Mouse (Mus musculus) MN1 (cell line): ENCODE results near the gene Trim68.
"Not testable (repeated sequence)": the region's sequence is repeated elsewhere in the genome, so short reads cannot be mapped to it uniquely, and the experiment has no call there.

Source experiments
- DNase-seq: peaks from one replicate; pipeline ENCODE4 v3.0.0-alpha.2; 2016; ENCODE audit warnings: low spot score

Gene Trim68

DNA sequence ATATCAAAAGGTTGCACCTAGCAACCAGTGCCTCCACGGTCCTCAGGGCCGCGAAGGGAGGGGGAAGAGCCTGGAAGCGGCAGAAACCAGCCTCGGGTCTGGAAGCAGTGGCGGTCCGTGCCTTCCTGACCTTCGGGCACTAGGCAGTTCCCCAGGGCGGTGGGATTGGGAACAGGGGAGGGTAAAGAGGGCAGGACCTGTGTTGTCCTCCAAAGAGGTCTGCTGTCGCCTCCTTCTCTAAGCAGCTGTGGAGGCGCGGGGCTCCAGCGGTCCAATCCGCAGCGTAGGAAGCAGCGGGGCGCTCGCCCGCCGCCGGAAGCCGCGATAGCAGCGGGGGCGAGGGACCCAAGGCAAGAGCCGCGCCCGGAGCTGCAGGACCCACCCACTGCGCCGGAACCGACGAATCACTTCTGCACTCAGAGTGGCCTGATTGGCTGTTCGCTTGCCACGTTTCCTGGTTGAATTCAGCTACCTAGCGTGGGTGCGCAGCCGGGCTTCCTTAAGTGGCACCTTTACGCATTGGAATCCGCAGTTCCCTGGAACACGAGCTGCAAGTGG is at the start of gene Trim68:
Gene Trim68, minus strand, starts transcription at position 384 of the 558 bp plus-strand sequence.
- peak; percentile 90 for DNase-seq

DNA sequence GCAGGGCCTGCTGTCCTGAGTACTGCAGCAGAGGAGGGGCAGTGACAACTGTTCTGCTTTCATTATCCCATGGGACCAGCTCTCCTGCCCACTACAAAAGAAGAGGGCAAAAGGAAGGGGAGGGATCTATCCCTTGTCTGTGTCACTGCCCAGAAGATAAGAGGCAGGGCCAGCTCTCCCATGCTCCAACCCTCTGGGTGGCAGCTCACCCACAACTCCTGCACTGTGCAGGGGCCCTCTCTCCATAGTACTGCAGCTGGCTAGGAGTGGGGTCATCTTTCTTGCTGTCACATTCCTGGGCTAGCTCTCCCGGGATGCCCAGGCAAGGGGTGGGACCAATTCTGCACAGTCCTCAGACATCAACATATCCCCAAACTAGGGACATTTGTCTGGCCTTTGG is 46.7 kb upstream of the Trim68 start:
- no peak for DNase-seq

DNA sequence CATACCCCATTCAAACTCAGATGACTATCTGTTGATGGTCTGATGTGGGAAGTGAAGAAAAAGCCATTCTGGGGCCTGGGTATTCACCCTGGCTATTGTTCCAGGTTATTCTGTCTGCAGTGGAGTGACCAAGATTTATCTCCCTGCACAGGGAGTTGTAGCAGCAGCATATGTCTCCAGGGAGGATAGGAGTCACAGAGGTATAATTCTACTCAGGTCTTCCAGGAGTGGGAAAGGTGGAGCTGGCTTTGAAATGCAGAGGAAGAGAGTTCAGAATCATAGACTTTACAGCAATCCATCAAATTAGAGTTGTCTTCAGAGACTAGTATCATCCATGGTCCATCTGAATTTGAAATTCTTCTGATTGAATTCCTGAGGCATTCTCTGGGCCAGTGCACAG is 40.3 kb upstream of the Trim68 start, which contains the start of gene Olfr559:
Gene Olfr559, minus strand, starts transcription at position 101 of the 400 bp plus-strand sequence.
- DNase-seq: no peak

DNA sequence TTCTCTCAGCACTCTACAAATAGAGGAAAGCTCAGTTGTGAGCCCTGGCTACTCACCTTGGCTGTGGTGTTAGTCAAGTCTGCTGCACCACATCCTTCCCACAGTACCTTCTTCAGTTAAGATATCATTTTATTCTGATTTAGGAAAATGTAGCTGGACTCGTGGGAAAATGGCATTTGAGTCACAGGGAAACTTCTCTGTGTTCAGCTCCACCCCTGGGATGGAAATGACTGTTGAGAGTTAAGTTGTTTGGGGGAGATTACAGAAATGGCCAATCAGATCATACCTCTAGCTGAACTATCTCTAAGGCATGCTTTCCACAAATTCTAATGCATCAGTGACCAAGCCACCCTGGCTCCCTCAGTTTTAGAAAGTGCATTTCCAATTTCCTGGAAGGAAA is 31.8 kb upstream of the Trim68 start, which contains the start of gene Olfr33:
Gene Olfr33, minus strand, starts transcription at position 101 of the 400 bp plus-strand sequence.
- DNase-seq: no peak

DNA sequence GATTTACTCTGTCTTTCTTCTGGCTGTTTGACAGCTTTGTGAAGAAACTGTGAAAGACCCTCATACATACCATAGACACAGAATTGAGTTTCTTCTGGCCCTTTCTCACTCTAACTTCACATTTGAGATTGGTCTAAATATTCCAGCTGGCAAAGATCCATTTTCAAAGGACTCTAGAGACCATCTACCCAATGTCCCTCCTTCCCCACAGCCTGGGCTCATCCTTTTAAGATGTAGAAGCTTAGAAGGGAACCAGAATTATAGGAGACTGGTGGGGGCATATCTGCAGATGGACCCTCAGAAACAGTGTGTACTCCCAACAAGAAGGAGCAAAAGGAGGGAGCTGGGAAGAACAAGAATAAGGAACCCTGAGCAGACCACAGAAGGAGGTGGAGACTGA is 14.8 kb upstream of the Trim68 start, which contains the start of gene Olfr558:
Gene Olfr558, plus strand, starts transcription at position 301 of the 400 bp plus-strand sequence.
- no peak for DNase-seq

DNA sequence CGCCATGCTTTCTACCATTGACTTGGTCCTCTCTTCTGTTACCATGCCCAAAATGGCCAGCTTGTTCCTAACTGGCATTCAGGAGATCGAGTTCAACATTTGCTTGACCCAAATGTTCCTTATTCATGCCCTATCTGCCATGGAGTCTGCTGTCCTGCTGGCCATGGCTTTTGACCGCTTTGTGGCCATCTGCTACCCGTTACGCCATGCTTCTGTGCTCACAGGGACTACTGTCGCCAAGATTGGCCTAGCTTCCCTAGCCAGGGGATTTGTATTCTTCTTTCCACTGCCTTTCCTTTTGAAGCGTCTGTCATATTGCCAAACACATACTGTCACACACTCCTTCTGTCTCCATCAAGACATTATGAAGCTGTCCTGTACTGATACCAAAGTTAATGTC is 11.3 kb upstream of the Trim68 start:
- DNase-seq: no peak

DNA sequence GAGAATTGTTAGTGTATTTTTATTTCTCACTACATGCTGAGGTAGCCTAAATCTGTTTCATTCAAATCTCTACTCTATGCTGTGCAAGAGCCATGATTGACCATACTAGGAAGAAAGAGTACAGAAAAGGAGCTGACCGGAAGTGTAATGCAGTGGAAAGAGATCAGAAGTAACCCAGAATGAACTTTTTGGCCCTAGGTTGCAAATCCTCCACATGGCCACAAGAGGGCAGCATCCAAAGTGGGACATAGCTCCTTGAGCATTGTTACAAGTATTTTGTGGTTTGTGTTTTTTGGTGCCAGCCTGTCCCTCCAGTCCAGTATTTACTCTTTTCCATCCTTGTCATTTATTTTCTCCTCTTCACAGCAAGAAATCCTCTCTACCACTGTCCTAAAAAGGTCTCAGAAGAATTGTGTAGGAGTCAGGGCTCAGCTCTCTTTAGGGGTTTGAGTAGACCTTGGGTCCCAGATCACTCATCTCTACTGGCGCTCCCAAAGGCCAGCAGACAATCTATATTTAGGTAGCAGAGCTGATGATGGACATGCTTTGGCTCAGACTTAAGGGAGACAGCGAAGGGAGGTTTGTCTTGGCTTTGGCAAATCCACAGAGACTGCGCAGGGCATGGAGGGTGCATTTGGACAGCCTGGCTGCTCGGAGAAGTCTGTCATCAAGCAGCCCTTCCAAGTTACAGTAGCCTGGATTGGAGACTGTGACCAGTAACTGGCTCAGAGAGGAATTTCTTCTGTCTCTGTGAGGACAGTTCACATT is 8.4 kb upstream of the Trim68 start, which contains the start of gene Olfr557:
Gene Olfr557, plus strand, starts transcription at position 553 of the 768 bp plus-strand sequence.
- peak; percentile 62 for DNase-seq

DNA sequence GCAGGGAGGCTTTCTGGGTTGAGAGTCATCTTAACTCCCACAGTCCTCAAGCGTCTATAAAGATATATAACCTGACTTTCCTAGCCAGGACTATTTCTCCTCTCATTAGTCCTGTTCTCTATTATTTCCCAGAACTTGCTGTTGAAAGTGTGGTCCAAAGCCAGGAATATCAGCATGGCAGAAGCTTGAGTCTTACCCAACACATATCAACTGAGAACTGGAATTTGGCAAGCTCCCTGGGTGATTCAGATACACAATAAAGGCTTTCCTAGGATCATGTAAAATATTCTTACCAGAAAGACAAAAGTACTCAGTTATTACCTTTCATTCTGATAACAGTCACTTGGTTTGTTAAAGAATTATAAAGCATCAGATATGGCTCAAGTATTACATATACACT is 5.2 kb downstream of the Trim68 start:
- DNase-seq: no peak

DNA sequence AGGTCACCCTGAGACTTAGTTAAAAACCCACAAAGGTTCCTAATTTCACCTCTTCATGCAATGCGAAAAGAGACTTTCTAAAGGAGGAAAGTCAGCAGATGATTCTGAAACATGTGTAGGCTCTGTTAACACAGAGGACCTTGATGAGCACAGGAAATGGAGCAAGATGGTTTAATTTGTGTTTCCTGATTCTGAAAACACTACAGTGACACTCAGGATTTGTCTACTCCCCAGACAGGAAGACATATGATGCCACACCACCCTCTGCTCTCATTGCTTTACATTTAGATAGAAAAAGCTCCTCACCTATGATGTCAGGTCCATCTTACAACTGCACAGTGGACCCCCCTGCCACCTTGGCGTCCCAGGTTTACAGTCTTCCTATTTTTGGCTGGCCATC is 10.9 kb downstream of the Trim68 start:
- no peak for DNase-seq

DNA sequence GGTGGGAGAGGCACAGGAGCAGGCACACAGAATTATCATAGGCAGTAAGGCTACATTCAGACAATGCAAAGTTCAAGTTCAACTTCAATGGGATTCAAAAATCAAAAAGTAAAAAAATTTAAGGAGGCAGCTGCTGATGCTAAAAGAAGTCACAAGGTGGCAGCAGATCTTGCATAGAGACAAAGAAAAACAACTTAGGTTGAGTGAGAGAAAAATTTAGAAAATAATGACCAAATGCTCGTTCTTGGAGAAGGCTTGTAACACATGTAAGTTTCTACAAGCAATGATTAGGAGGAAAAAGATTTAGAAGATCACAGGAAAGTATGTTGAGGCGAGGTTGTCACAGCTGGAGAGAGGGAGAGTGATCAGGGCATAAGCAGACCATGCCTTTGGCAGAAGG is 21.7 kb downstream of the Trim68 start:
- DNase-seq: peak; percentile 59

DNA sequence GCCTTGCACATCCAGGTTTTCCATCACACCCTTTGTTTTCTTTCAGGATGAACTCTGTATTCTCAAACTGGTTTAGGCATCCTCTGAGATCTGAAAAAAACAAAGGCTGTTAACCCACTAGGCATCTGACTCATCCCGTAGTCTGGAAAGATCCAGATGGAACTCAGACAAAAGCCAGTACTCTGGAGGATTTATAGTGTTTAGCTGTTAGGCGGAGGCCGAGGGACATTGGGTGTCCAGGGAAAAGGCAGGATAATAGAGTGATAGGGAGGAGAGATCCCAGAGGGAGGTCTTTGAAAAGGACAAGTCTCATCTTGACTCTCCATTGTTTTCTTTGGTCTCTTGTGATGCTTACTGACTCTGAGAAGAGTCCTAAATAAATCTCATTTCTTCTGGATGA is 22.5 kb downstream of the Trim68 start, which contains the start of gene Olfr556:
Gene Olfr556, plus strand, starts transcription at position 301 of the 400 bp plus-strand sequence.
- DNase-seq: peak; percentile 75

DNA sequence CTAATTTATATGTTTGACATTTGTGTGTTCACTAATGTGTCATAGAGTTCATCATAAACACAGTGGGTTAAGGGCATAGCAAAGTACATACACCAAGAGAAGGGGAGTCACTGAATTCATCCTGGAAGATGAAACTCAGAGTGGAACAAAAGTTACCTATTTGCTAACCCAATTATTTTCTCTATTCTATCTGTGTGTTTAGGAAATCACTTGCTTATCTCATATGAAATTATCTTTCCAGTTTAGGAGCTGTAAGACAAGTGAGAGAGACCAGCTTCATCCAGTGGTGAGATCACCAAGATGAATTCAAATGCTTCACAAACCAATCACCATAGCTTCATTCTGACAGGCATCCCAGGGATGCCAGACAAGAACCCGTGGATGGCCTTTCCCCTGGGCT is 28.6 kb downstream of the Trim68 start, which contains the start of gene Olfr555:
Gene Olfr555, plus strand, starts transcription at position 301 of the 400 bp plus-strand sequence.
- no peak for DNase-seq

DNA sequence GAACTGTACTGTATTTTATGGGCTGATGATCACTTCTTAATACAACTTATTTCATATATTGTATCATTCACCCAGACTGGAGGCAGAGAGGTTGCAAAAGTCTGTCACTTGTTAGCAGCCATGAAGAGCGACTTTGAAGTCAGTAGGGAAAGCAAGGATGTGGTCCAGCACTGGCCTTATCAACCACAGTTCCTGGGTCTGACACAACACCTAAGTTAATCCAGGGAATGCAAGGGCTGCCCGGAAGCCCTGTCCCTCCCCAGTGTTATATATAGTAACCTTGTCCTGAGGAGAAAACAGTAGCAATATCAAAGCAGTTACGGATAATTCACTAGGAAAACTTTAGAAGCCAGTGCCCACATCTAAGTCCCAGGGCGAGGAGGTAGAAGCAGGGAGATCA is 42.2 kb downstream of the Trim68 start:
- not testable (repeated sequence) for DNase-seq

DNA sequence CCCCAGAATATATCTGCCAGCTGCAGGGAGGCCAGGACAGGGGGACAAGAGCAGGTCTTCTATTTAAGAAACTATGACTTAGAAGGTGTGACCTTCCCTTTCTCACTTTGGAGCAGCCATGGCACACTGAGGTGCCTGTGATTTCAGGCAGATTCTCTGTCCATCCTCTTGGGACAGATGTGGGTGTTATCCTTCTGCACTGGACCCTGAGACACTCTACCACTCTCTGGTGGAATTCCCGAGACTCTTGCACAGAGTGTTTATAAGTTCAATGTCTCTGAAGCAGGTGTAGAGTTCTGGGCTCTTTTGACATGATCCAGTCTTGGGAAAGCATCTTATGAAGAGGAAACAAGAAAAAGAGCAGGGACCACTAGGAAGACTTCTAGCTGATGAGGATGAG is 49.0 kb downstream of the Trim68 start, which contains the start of gene Olfr554:
Gene Olfr554, plus strand, starts transcription at position 301 of the 400 bp plus-strand sequence.
- no peak for DNase-seq

DNA sequence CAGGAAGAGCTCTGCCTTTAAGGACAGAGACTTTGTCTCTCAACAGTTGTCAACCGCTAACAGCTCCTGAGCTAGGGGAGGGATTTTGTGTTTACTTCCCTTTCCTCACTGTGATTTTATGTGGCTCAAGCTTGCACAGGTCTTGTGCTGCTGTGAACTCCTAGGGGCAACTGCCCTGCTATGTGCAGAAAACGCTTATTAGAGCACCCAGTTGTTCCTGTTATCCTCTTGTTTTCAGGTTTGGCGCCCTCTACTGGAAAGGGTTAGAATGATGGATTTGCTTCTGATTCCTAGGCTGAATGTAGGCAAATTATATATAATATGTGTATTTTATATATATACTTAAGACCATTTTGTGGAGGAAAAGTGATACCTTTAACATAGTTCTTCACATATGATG is 50.5 kb downstream of the Trim68 start:
- DNase-seq: no peak
